Mouse (Mus musculus): Measurements from ENCODE around the gene Gm30191.

- no peak for TF ChIP-seq CTCF (IDR thresholded peaks at IDR 0.05; ENCODE audit: low read depth)
- no peak for TF ChIP-seq EP300 (IDR thresholded peaks at IDR 0.05; ENCODE audit: low read depth)
These were observed 10.7 kb downstream of the Gm30191 start for GRCm38 (mm10) chr4:134257198-134258009.

Data from heart, postnatal 0 days (tissue).